Mouse (Mus musculus): ENCODE measurements around the gene Rimbp2.

DNA sequence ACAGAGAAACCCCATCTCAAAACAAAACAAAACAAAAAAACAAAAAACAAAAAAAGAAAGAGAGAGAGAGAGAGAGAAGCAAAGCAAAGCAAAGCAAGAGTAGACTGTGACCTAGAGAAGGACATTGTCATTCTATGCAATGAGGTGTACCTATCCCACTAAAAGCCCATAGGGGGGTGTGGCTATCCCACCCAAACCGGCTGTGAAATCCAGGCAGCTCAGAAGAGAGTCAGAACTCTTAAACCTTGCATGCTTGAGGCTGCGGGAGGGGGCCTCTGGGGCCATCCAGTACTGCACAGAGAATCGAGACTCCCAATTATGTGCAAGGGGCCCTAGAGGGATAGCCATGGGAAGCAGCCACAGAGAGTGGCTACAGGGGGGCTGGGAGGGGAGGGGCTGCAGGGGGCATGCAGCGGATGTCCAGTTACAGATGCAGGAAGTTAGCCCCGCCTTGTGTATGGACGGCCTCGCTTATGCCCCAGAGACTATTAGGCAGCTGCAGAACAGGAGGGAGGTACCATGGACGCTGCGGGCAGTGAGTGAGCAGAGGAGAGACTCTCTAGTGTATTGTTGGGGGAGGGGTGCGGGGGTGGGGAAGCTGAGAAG, 184.2 kb downstream of the Rimbp2 start:
- TF ChIP-seq ZC3H11A (IDR thresholded peaks at IDR 0.05; ENCODE audit: borderline replicate concordance, low read depth, low read length) (no peak), MAFK (IDR thresholded peaks at IDR 0.05; ENCODE audit: insufficient read depth, low read depth, low read length) (no peak), HCFC1 (IDR thresholded peaks at IDR 0.05; ENCODE audit: borderline replicate concordance, insufficient read depth, low read length) (no peak), ZNF384 (IDR thresholded peaks at IDR 0.05; ENCODE audit: low read depth, low read length) (no peak)

Data from ES-E14 (cell line).